Mouse (Mus musculus) G1E (cell line): ENCODE results near the gene Slc10a7.

Source experiments
- CTCF ChIP-seq: IDR thresholded peaks from 2 replicates; pipeline ENCODE4 v1.5.1; 2012; ENCODE audit warnings: low read depth, low read length, inconsistent platforms, mixed read lengths
- GATA1 ChIP-seq: IDR thresholded peaks from 2 replicates; pipeline ENCODE4 v1.6.1; 2012; ENCODE audit warnings: borderline replicate concordance, low read length, inconsistent platforms, mixed read lengths
- POLR2AphosphoS5 ChIP-seq: IDR thresholded peaks from 2 replicates; pipeline ENCODE4 v1.6.1; 2012; ENCODE audit warnings: low read depth, low read length, inconsistent platforms; ENCODE audit not compliant: insufficient replicate concordance
- TAL1 ChIP-seq: conservative IDR thresholded peaks from 2 replicates; pipeline ENCODE4 v1.6.1; 2012; ENCODE audit warnings: low read depth, low read length, inconsistent platforms, mixed read lengths

DNA sequence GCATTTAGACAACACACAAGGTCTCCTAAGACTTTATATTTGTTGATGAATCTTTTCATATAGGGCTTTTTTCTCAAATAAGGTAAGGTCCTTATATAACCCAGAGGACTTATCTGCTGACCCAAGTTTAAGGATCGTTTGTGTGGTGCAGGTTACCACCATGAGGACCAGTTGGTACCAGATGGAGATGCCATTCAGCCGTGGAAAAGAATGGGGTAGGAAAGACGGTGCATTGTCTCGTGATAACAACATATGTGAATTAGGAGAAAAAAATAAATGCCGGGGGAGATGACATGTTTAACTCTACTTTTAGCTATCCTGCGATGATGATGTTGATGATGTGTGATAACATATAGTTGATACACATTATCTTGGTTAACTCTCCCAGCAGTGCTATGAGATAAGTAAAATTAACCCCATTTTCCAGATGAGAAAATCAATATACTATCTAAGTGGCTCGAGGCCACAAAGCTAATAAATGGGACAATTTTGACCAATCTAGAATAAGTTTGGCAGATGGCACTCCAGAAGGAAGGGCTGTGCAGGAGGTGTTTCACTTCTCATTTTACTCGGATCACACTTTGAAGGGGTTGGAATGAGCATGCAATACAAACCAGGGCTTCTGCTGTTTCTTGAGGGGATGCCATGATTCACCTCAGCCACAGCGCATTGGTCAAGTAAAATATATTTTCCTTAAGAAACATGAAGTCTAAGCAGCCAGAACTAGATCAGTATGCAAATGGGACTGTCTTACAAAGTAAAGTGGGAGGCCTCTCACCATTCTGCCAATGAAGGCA lies 225.8 kb downstream of the Slc10a7 start:
- TF ChIP-seq CTCF, result no peak
- no peak for TF ChIP-seq GATA1
- no peak for TF ChIP-seq POLR2AphosphoS5
- no peak for TF ChIP-seq TAL1
